Mouse (Mus musculus): ENCODE data around the gene Herc3.

DNA sequence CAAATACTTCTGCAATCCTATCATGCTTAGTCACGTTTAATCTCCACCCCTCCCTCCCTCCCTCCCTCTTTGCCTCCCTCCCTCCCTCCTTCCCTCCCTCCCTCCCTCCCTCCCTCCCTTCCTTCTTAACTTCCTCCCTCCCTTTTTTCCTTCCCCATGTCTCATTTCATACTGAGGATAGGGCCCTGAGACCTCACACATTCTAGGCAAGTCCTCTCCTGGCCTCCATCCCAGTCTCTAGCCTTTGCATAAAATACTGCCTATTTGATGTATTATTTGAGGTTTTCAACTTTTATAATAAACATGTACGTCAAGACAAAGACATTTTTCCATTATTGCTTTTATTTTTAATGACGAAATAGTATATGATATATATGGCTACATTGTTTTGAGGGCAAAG is 82.3 kb downstream of the Herc3 start:
- TF ChIP-seq CTCF (IDR thresholded peaks at IDR 0.05; ENCODE audit: low read depth, low read length) = no peak
- TF ChIP-seq POLR2A (IDR thresholded peaks at IDR 0.05; ENCODE audit: borderline replicate concordance, low read depth, low read length) = no peak

Data from bone marrow macrophage, adult 2 months (primary cell).